Mouse (Mus musculus): ENCODE data around the gene Rhob. TPM values are rescaled to one million over a fixed set of nuclear protein-coding genes. Genes with fewer than 3 reads are reported as not detected.

The Rhob gene
- polyA plus RNA-seq, 2 experiments = 6.3 to 14.1 TPM

DNA sequence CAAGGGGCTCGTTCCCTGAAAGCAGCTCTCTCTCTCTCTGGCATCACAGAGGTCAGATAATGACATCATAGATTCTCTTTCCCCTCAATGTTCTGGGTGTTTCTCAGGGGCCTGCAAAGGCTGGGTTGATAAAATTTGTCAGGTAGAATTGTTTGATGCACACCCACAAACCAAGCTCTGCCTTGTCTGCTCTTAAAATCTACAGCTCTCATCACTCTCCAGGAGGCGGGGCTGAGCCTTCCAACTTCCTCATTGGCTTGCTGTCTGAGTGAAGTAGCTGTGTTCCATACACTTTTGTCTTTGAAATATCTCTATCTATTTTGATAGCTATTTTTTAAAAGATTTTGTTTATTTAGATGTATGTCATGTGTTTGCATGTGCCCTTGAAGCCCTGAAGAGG lies 17.6 kb downstream of the Rhob start:
- no peaks in the 10 kb centered on the region for H3K27me3 ChIP-seq (ENCODE audit: control insufficient read depth, insufficient read depth, low read length)
- H3K4me2 ChIP-seq (ENCODE audit: low read depth) = no peak overlapping the region
- H3K4me1 ChIP-seq (replicated peaks; ENCODE audit: control insufficient read depth in 2 of 2, insufficient read depth in 2 of 2, low read length in 1 of 2) = no peaks in the 10 kb centered on the region
- H3K4me3 ChIP-seq (ENCODE audit: insufficient read depth in 1 of 2, low read depth in 2 of 2, low read length in 2 of 2) = no peak overlapping the region
- H3K9ac ChIP-seq (replicated peaks) = no peak overlapping the region
- H3K36me3 ChIP-seq (replicated peaks; ENCODE audit: control insufficient read depth, insufficient read depth, low read depth) = no peaks in the 10 kb centered on the region
- DNase-seq (ENCODE audit: low read depth in 3 of 3, low spot score in 3 of 3) (no peak), ATAC-seq (ENCODE audit: insufficient read depth) (no peak)
- WGBS (ENCODE audit: insufficient replicate concordance) = 55% methylated on average over 2 of the region's 2 CpGs
- H3K9me3 ChIP-seq (ENCODE audit: control insufficient read depth, low read length) = no peaks in the 10 kb centered on the region
- no peak for TF ChIP-seq EP300 (IDR thresholded peaks at IDR 0.05; ENCODE audit: low read depth)
- TF ChIP-seq CTCF (IDR thresholded peaks at IDR 0.05; ENCODE audit: low read depth) = no peak
- no peak overlapping the region for H3K27ac ChIP-seq

DNA sequence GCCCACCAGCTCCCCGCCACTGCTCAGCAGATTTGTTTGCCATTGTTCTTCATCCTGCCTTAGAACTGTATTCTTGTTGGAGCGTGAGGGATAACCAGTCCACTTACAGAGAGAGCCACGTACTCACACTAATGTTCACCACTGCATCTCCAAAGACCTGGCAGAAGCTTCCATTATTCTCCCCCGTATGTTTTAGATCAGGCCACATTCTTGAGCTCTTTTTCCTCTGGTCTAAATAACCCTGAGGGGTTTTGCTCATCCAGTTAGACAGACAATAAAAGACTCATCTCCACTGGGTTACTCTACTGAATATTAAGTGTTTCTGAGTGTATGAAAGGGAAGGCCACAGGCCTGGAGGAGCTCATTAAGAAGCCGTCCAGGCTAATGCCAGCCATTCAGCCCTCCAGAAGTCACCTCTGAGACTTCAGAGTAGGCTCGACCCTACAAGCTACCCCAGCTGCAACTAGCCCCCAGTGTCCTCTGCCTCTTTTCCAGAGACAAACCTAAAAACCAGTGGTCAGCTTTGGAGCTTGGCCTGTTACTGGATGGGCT lies 24.9 kb downstream of the Rhob start:
- no peaks in the 10 kb centered on the region for H3K36me3 ChIP-seq (replicated peaks; ENCODE audit: control insufficient read depth, insufficient read depth, low read depth)
- DNase-seq (ENCODE audit: low read depth in 3 of 3, low spot score in 3 of 3) (no peak), ATAC-seq (ENCODE audit: insufficient read depth) (no peak)
- H3K9me3 ChIP-seq (ENCODE audit: control insufficient read depth, low read length) = no peaks in the 10 kb centered on the region
- no peak overlapping the region for H3K27ac ChIP-seq
- no peak overlapping the region for H3K4me3 ChIP-seq (ENCODE audit: insufficient read depth in 1 of 2, low read depth in 2 of 2, low read length in 2 of 2)
- H3K4me1 ChIP-seq (replicated peaks; ENCODE audit: control insufficient read depth in 2 of 2, insufficient read depth in 2 of 2, low read length in 1 of 2) = no peaks in the 10 kb centered on the region; a peak in 1 of 4 replicates
- H3K9ac ChIP-seq (replicated peaks) = no peak overlapping the region
- no peaks in the 10 kb centered on the region for H3K27me3 ChIP-seq (ENCODE audit: control insufficient read depth, insufficient read depth, low read length)
- no peak for TF ChIP-seq CTCF (IDR thresholded peaks at IDR 0.05; ENCODE audit: low read depth)
- 65% methylated on average over 6 of the region's 6 CpGs for WGBS (ENCODE audit: insufficient replicate concordance)
- H3K4me2 ChIP-seq (ENCODE audit: low read depth) = no peak overlapping the region

DNA sequence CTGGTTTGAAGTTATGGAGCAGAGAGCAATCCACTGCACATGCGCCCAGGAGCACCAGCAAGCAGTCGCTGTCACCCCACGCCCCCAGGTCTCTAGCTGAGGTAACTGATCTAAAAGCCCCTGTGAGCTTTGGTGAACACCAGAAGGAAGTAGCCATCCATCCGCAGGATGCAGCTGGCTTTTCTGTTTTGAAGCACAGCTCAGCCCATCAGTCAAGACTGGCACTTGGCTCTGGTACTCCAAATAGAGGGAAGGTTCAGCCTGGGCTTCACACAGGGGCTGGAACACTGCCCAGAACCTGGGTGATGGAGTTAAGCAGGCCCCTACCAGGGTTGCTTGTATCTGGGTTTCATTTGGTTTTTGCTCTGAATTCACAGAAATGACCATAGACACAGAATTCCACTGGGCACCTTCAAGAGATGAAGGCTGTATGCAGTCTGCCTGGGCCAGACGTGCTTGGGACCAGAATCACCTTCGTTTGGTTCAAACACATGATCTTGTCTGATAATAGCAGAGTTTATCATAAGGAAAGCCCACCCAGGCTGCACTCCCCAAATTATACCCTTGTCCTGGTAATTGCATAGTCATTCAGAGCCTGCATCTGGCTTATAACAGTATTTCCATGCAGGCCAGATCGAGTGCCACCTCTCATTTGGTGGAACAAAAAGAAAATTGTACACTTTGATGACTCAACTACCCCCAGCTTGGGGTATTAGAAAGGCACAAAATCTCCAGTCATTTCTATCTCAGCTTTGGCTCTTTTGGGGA lies 27.0 kb downstream of the Rhob start:
- Histone ChIP-seq H3K27me3 (ENCODE audit: control insufficient read depth, insufficient read depth, low read length) (no peaks in the 10 kb centered on the region), H3K9me3 (ENCODE audit: control insufficient read depth, low read length) (no peaks in the 10 kb centered on the region), H3K27ac (no peak overlapping the region), H3K4me3 (ENCODE audit: insufficient read depth in 1 of 2, low read depth in 2 of 2, low read length in 2 of 2) (no peak overlapping the region), H3K4me1 (replicated peaks; ENCODE audit: control insufficient read depth in 2 of 2, insufficient read depth in 2 of 2, low read length in 1 of 2) (no peaks in the 10 kb centered on the region; a peak in 1 of 4 replicates), H3K9ac (replicated peaks) (no peak overlapping the region), H3K4me2 (ENCODE audit: low read depth) (no peak overlapping the region), H3K36me3 (replicated peaks; ENCODE audit: control insufficient read depth, insufficient read depth, low read depth) (no peaks in the 10 kb centered on the region)
- no peak for TF ChIP-seq EP300 (IDR thresholded peaks at IDR 0.05; ENCODE audit: low read depth)
- no peak for TF ChIP-seq CTCF (IDR thresholded peaks at IDR 0.05; ENCODE audit: low read depth)
- no peak for DNase-seq (ENCODE audit: low read depth in 3 of 3, low spot score in 3 of 3)
- ATAC-seq (ENCODE audit: insufficient read depth) = no peak
- WGBS (ENCODE audit: insufficient replicate concordance) = 29% methylated on average over 7 of the region's 7 CpGs

DNA sequence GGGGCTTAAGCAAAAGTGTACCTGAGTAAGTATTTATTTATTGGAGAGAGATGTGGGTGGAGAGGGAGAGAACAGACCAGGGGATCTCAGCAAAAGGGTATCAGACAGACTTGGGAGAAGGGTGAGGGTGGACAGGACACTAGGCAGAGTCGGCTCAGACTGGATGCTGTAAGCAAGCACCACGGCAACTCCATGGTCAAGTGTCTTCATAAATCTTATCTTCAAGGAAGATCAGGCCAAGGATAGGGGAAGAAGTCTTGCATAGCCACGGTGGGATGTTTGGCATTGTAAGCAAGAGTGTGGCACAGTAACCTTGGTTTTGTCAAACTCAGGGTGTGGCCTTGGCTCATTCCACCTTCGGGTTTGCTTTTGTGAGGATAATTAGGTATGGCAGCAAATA lies 27.8 kb downstream of the Rhob start:
- no peak for DNase-seq (ENCODE audit: low read depth in 3 of 3, low spot score in 3 of 3)
- Histone ChIP-seq H3K9ac (replicated peaks) (no peak overlapping the region), H3K4me2 (ENCODE audit: low read depth) (no peak overlapping the region), H3K27ac (no peak overlapping the region), H3K9me3 (ENCODE audit: control insufficient read depth, low read length) (no peaks in the 10 kb centered on the region), H3K4me3 (ENCODE audit: insufficient read depth in 1 of 2, low read depth in 2 of 2, low read length in 2 of 2) (no peak overlapping the region), H3K36me3 (replicated peaks; ENCODE audit: control insufficient read depth, insufficient read depth, low read depth) (no peaks in the 10 kb centered on the region), H3K4me1 (replicated peaks; ENCODE audit: control insufficient read depth in 2 of 2, insufficient read depth in 2 of 2, low read length in 1 of 2) (no peaks in the 10 kb centered on the region; a peak in 1 of 4 replicates), H3K27me3 (ENCODE audit: control insufficient read depth, insufficient read depth, low read length) (no peaks in the 10 kb centered on the region)
- ATAC-seq (ENCODE audit: insufficient read depth) = no peak
- WGBS (ENCODE audit: insufficient replicate concordance) = 43% methylated on average over 4 of the region's 4 CpGs
- TF ChIP-seq EP300 (IDR thresholded peaks at IDR 0.05; ENCODE audit: low read depth) = no peak
- no peak for TF ChIP-seq CTCF (IDR thresholded peaks at IDR 0.05; ENCODE audit: low read depth)

DNA sequence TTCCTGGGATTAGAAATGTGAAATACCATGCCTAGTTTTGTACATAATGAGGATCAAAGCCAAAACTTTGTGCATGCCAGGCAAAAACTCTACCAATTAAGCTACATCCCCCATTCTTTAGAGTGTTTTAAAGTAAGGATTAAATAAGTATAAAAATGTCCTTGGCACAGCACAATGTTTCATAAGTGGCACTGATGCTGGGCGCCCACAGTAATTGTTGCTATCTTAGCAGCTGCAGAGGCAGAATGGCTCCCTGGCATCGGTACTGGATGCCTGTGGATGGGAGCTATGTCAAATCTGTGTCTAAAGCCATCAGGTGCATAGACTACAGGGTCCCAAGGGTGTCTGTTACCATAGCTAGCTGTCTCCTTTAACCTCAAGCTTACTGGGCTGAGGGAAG lies 28.8 kb downstream of the Rhob start:
- TF ChIP-seq CTCF (IDR thresholded peaks at IDR 0.05; ENCODE audit: low read depth) (no peak), EP300 (IDR thresholded peaks at IDR 0.05; ENCODE audit: low read depth) (no peak)
- H3K9me3 ChIP-seq (ENCODE audit: control insufficient read depth, low read length) = no peaks in the 10 kb centered on the region
- ATAC-seq (ENCODE audit: insufficient read depth) = no peak

More for the DNA sequence above, 28.8 kb downstream of the Rhob start:
- H3K4me1 ChIP-seq (replicated peaks; ENCODE audit: control insufficient read depth in 2 of 2, insufficient read depth in 2 of 2, low read length in 1 of 2) = no peaks in the 10 kb centered on the region; a peak in 1 of 4 replicates
- no peak for DNase-seq (ENCODE audit: low read depth in 3 of 3, low spot score in 3 of 3)
- H3K4me3 ChIP-seq (ENCODE audit: insufficient read depth in 1 of 2, low read depth in 2 of 2, low read length in 2 of 2) = no peak overlapping the region
- no peak overlapping the region for H3K27ac ChIP-seq
- no peaks in the 10 kb centered on the region for H3K27me3 ChIP-seq (ENCODE audit: control insufficient read depth, insufficient read depth, low read length)
- WGBS (ENCODE audit: insufficient replicate concordance) = 48% methylated on average over 2 of the region's 2 CpGs
- H3K4me2 ChIP-seq (ENCODE audit: low read depth) = no peak overlapping the region
- no peak overlapping the region for H3K9ac ChIP-seq (replicated peaks)
- H3K36me3 ChIP-seq (replicated peaks; ENCODE audit: control insufficient read depth, insufficient read depth, low read depth) = no peaks in the 10 kb centered on the region
